Mouse (Mus musculus) midbrain, embryonic 16.5 days (tissue): ENCODE data around the gene Lrrc56. TPM values are rescaled to one million over a fixed set of nuclear protein-coding genes. Genes with fewer than 3 reads are reported as not detected.

ENCODE experiments used
- ATAC-seq: fragments of 200-750 bp; cut with Nextera tagmentation; 2 replicates; pipeline ENCODE4 v1.8.0; 2017; ENCODE audit warnings: moderate TSS enrichment
- H3K27ac ChIP-seq: fragments of 300-500 bp; sonication (generic); 2 replicates; pipeline ENCODE4 v1.5.1; 2014; ENCODE audit warnings: mild to moderate bottlenecking, low read length, mixed read lengths
- H3K27me3 ChIP-seq: fragments of 300-500 bp; sonication (generic); 2 replicates; pipeline ENCODE4 v1.6.1; 2014; ENCODE audit warnings: low read depth, low read length, mixed read lengths; ENCODE audit not compliant: control insufficient read depth, insufficient read depth
- H3K36me3 ChIP-seq: fragments of 300-500 bp; sonication (generic); 2 replicates; pipeline ENCODE4 v1.6.1; 2014; ENCODE audit warnings: mild to moderate bottlenecking, low read length, moderate library complexity, mixed read lengths; ENCODE audit not compliant: control insufficient read depth, insufficient read depth
- H3K4me1 ChIP-seq: fragments of 300-500 bp; sonication (generic); 2 replicates; pipeline ENCODE4 v1.6.1; 2014; ENCODE audit warnings: mild to moderate bottlenecking, low read length, mixed read lengths; ENCODE audit not compliant: control insufficient read depth, insufficient read depth
- H3K4me2 ChIP-seq: fragments of 300-500 bp; sonication (generic); 2 replicates; pipeline ENCODE4 v1.6.1; 2014; ENCODE audit warnings: mild to moderate bottlenecking, low read length, mixed read lengths
- H3K4me3 ChIP-seq: fragments of 300-500 bp; sonication (generic); 2 replicates; pipeline ENCODE4 v1.5.1; 2014; ENCODE audit warnings: low read depth, mild to moderate bottlenecking, low read length, moderate library complexity, mixed read lengths
- H3K9ac ChIP-seq: fragments of 300-500 bp; sonication (generic); 2 replicates; pipeline ENCODE4 v1.6.1; 2014; ENCODE audit warnings: low read depth, low read length, mixed read lengths
- H3K9me3 ChIP-seq: fragments of 300-500 bp; sonication (generic); replicated peaks from 2 replicates; pipeline ENCODE4 v1.6.1; 2014; ENCODE audit warnings: mild to moderate bottlenecking, low read length, mixed read lengths; ENCODE audit not compliant: control insufficient read depth, poor library complexity, severe bottlenecking
- WGBS: fragments of 180-500 bp; shearing (Covaris S2); extraction: QIAGEN DNeasy Blood & Tissue Kit; methylation state at CpG from one replicate; pipeline ENCODE4 v1.1.7; 2014; 5-methylcytosine and 5-hydroxymethylcytosine counted together
- polyA plus RNA-seq: library from polyadenylated mRNA; unstranded; fragments of >200 nt; fragmentation: Nextera tagmentation; extraction: Ambion mirVana; gene quantifications from 2 replicates; pipeline ENCODE4 v1.2.1, GENCODE M21; 2015

Lrrc56 gene
- polyA plus RNA-seq, 1 experiment from 2014 or later, result 12.7 TPM

GRCm38 (mm10) chr7:141188194-141188593 is 5.8 kb upstream of the Lrrc56 start:
- H3K4me2 ChIP-seq, result no peak overlapping the region
- H3K36me3 ChIP-seq, result peaks cover 32% of the 10 kb centered on the region
- peaks cover 15% of the 10 kb centered on the region for H3K4me1 ChIP-seq
- H3K4me3 ChIP-seq, result no peak overlapping the region
- H3K27ac ChIP-seq, result no peak overlapping the region
- 81% methylated on average over 3 of the region's 3 CpGs for WGBS
- no peaks in the 10 kb centered on the region for H3K9me3 ChIP-seq
- H3K9ac ChIP-seq, result no peak overlapping the region
- no peak for ATAC-seq
- no peaks in the 10 kb centered on the region for H3K27me3 ChIP-seq

- ATAC-seq, result no peak
- H3K27ac ChIP-seq, result no peak overlapping the region
- peaks cover 32% of the 10 kb centered on the region for H3K36me3 ChIP-seq
- H3K9me3 ChIP-seq, result no peaks in the 10 kb centered on the region
- peaks cover 15% of the 10 kb centered on the region for H3K4me1 ChIP-seq
- 93% methylated on average over 3 of the region's 3 CpGs for WGBS
- H3K27me3 ChIP-seq, result no peaks in the 10 kb centered on the region
- no peak overlapping the region for H3K9ac ChIP-seq
- H3K4me2 ChIP-seq, result no peak overlapping the region
- no peak overlapping the region for H3K4me3 ChIP-seq
Measured at GRCm38 (mm10) chr7:141188733-141189132, 5.2 kb upstream of the Lrrc56 start.

GRCm38 (mm10) chr7:141190220-141190619 is 3.7 kb upstream of the Lrrc56 start:
- Histone ChIP-seq H3K4me3 (no peak overlapping the region), H3K9me3 (no peaks in the 10 kb centered on the region), H3K27me3 (no peaks in the 10 kb centered on the region), H3K36me3 (peaks cover 32% of the 10 kb centered on the region), H3K4me1 (peaks cover 24% of the 10 kb centered on the region), H3K9ac (no peak overlapping the region), H3K4me2 (no peak overlapping the region), H3K27ac (no peak overlapping the region)
- WGBS, result 100% methylated on average over 3 of the region's 3 CpGs
- ATAC-seq, result no peak

- ATAC-seq, result no peak
Measured at GRCm38 (mm10) chr7:141191036-141191435, 2.9 kb upstream of the Lrrc56 start.

GRCm38 (mm10) chr7:141191796-141192685 is 1.9 kb upstream of the Lrrc56 start:
- H3K27me3 ChIP-seq, result no peaks in the 10 kb centered on the region
- H3K4me3 ChIP-seq, result no peak overlapping the region
- H3K4me2 ChIP-seq, result peak overlapping the region; percentile 94; the same call in 1 of the 2 replicates
- peak overlapping the region; percentile 91; the same call in 1 of the 2 replicates for H3K9ac ChIP-seq
- peaks cover 32% of the 10 kb centered on the region for H3K36me3 ChIP-seq
- no peaks in the 10 kb centered on the region for H3K9me3 ChIP-seq
- no peak overlapping the region for H3K27ac ChIP-seq
- ATAC-seq, result no peak
- H3K4me1 ChIP-seq, result peaks cover 30% of the 10 kb centered on the region
- 91% methylated on average over 24 of the region's 24 CpGs for WGBS

More at GRCm38 (mm10) chr7:141191036-141191435, 2.9 kb upstream of the Lrrc56 start:
- Histone ChIP-seq H3K27ac (no peak overlapping the region), H3K9ac (no peak overlapping the region), H3K4me3 (no peak overlapping the region), H3K4me1 (peaks cover 30% of the 10 kb centered on the region), H3K4me2 (no peak overlapping the region), H3K27me3 (no peaks in the 10 kb centered on the region), H3K9me3 (no peaks in the 10 kb centered on the region), H3K36me3 (peaks cover 32% of the 10 kb centered on the region)
- WGBS, result 95% methylated on average over 14 of the region's 14 CpGs

GRCm38 (mm10) chr7:141192776-141193347 is 1.1 kb upstream of the Lrrc56 start:
- Histone ChIP-seq H3K27me3 (no peaks in the 10 kb centered on the region), H3K4me2 (peak overlapping the region; percentile 94), H3K4me1 (peaks cover 30% of the 10 kb centered on the region), H3K27ac (peak overlapping the region; percentile 74; the same call in 1 of the 2 replicates), H3K4me3 (peak overlapping the region; percentile 94), H3K9ac (peak overlapping the region; percentile 91), H3K9me3 (no peaks in the 10 kb centered on the region), H3K36me3 (peaks cover 32% of the 10 kb centered on the region)
- WGBS, result 28% methylated on average over 12 of the region's 12 CpGs
- ATAC-seq, result no peak

- H3K4me1 ChIP-seq, result peaks cover 30% of the 10 kb centered on the region
- H3K36me3 ChIP-seq, result peaks cover 32% of the 10 kb centered on the region
- H3K9ac ChIP-seq, result peak overlapping the region; percentile 91
- H3K27ac ChIP-seq, result peak overlapping the region; percentile 74
- 2% methylated on average over 34 of the region's 43 CpGs for WGBS
- H3K9me3 ChIP-seq, result no peaks in the 10 kb centered on the region
- H3K4me2 ChIP-seq, result peak overlapping the region; percentile 94
- no peaks in the 10 kb centered on the region for H3K27me3 ChIP-seq
- no peak; the same call in none of the 2 replicates for ATAC-seq
- peak overlapping the region; percentile 94 for H3K4me3 ChIP-seq
Measured at GRCm38 (mm10) chr7:141193348-141193856, 555 bp upstream of the Lrrc56 start.

- WGBS, result 0% methylated on average over 23 of the region's 23 CpGs
Measured at GRCm38 (mm10) chr7:141194409-141194808, 452 bp downstream of the Lrrc56 start.

GRCm38 (mm10) chr7:141194830-141195229 is 873 bp downstream of the Lrrc56 start:
- WGBS, result under 1% methylated on average over 28 of the region's 28 CpGs
- Histone ChIP-seq H3K36me3 (peaks cover 23% of the 10 kb centered on the region), H3K4me3 (peak overlapping the region; percentile 94), H3K4me1 (peaks cover 30% of the 10 kb centered on the region), H3K9me3 (no peaks in the 10 kb centered on the region), H3K27me3 (no peaks in the 10 kb centered on the region), H3K4me2 (peak overlapping the region; percentile 99), H3K27ac (peak overlapping the region; percentile 80), H3K9ac (peak overlapping the region; percentile 91)
- peak; percentile 15 for ATAC-seq

More at GRCm38 (mm10) chr7:141194409-141194808, 452 bp downstream of the Lrrc56 start:
- Histone ChIP-seq H3K27me3 (no peaks in the 10 kb centered on the region), H3K36me3 (peaks cover 27% of the 10 kb centered on the region), H3K27ac (peak overlapping the region; percentile 80), H3K9me3 (no peaks in the 10 kb centered on the region), H3K4me2 (peak overlapping the region; percentile 99), H3K9ac (peak overlapping the region; percentile 91), H3K4me1 (peaks cover 30% of the 10 kb centered on the region), H3K4me3 (peak overlapping the region; percentile 94)
- no peak for ATAC-seq
